ENCODE assay signal across 8 mouse cellular contexts in genomic region chr15:89182842-89183241, GRCm38 (mm10). TPM values are rescaled to one million over a fixed set of nuclear protein-coding genes. Genes with fewer than 3 reads are reported as not detected.
DNase-seq lines count a peak whose midpoint lies in the region; ATAC-seq lines count a peak whose summit lies in the region.
"Had no signal": no experiment of that assay in that cellular context is flagged by ENCODE, and none has a peak within 500 bp of the region (broad histone marks: within the 10 kb centered on the region; RNA-seq: fewer than 3 reads in every experiment).

No protein-coding gene starts in this region.

- no peak for DNase-seq in heart, postnatal 25 days (ENCODE audit: low spot score)
- DNase-seq in lung, postnatal 36 days: no peak
- no peak for DNase-seq in thymus, postnatal 14 days
- DNase-seq: liver, embryonic 13.5 days had no signal

- no peaks in the 10 kb centered on the region for H3K27me3 ChIP-seq in heart, embryonic 15.5 days
- no peaks in the 10 kb centered on the region for H3K27me3 ChIP-seq in lung, embryonic 16.5 days (ENCODE audit: control insufficient read depth, insufficient read depth, low read depth, low read length)
- H3K27me3 ChIP-seq in forebrain, embryonic 15.5 days: no peaks in the 10 kb centered on the region
- H3K27me3 ChIP-seq in midbrain, embryonic 12.5 days: no peaks in the 10 kb centered on the region

- 70% methylated on average over 5 of the region's 5 CpGs for WGBS in heart, embryonic 15.5 days
- 69% methylated on average over 5 of the region's 5 CpGs for WGBS in lung, embryonic 16.5 days
- WGBS in forebrain, embryonic 15.5 days: 64% methylated on average over 5 of the region's 5 CpGs
- WGBS in midbrain, embryonic 12.5 days: 79% methylated on average over 5 of the region's 5 CpGs

- no peaks in the 10 kb centered on the region for H3K9me3 ChIP-seq in heart, embryonic 15.5 days (replicated peaks)
- no peaks in the 10 kb centered on the region for H3K9me3 ChIP-seq in lung, embryonic 16.5 days (ENCODE audit: control insufficient read depth, low read length)
- no peaks in the 10 kb centered on the region for H3K9me3 ChIP-seq in forebrain, embryonic 15.5 days
- H3K9me3 ChIP-seq in midbrain, embryonic 12.5 days: no peaks in the 10 kb centered on the region
- H3K9me3 ChIP-seq: liver, embryonic 13.5 days had no signal

- no peak overlapping the region for H3K4me2 ChIP-seq in heart, embryonic 15.5 days
- H3K4me2 ChIP-seq in lung, embryonic 16.5 days (ENCODE audit: low read depth, low read length): 0 out of 2 replicates have a peak overlapping the region, but pooled peaks have one; percentile 5
- no peak overlapping the region for H3K4me2 ChIP-seq in forebrain, embryonic 15.5 days (replicated peaks)
- no peak overlapping the region for H3K4me2 ChIP-seq in midbrain, embryonic 12.5 days (replicated peaks)
- H3K4me2 ChIP-seq: liver, embryonic 13.5 days had no signal

- intact Hi-C loops in heart, postnatal 25 days (cut with DNase I): no loop called here

- peak overlapping the region; percentile 92 for H3K27ac ChIP-seq in heart, embryonic 15.5 days
- peak overlapping the region; percentile 73 for H3K27ac ChIP-seq in lung, embryonic 16.5 days (ENCODE audit: low read length)
- H3K27ac ChIP-seq in forebrain, embryonic 15.5 days (replicated peaks): peak overlapping the region; percentile 63
- H3K27ac ChIP-seq in midbrain, embryonic 12.5 days (replicated peaks): peak overlapping the region; percentile 60; the same call in 1 of the 2 replicates
- H3K27ac ChIP-seq: liver, embryonic 13.5 days had no signal

- H3K36me3 ChIP-seq in heart, embryonic 15.5 days: peaks cover 5% of the 10 kb centered on the region; the same call in 1 of the 2 replicates
- H3K36me3 ChIP-seq in lung, embryonic 16.5 days (ENCODE audit: control insufficient read depth, insufficient read depth, low read length): no peaks in the 10 kb centered on the region
- H3K36me3 ChIP-seq in forebrain, embryonic 15.5 days: peaks cover 11% of the 10 kb centered on the region
- H3K36me3 ChIP-seq in midbrain, embryonic 12.5 days: peaks cover 31% of the 10 kb centered on the region

- H3K9ac ChIP-seq in heart, embryonic 15.5 days: no peak overlapping the region
- no peak overlapping the region for H3K9ac ChIP-seq in lung, embryonic 16.5 days (ENCODE audit: low read length)
- no peak overlapping the region for H3K9ac ChIP-seq in forebrain, embryonic 15.5 days (replicated peaks)
- no peak overlapping the region for H3K9ac ChIP-seq in midbrain, embryonic 12.5 days (replicated peaks)
- H3K9ac ChIP-seq: liver, embryonic 13.5 days had no signal

- no peak for ATAC-seq in heart, embryonic 15.5 days (replicated peaks; ENCODE audit: insufficient number of reproducible peaks, insufficient read depth, low FRiP score, low read depth)
- no peak for ATAC-seq in lung, embryonic 16.5 days (ENCODE audit: low read depth)
- ATAC-seq in forebrain, embryonic 15.5 days (replicated peaks): no peak
- ATAC-seq in midbrain, embryonic 12.5 days (ENCODE audit: low FRiP score, low read depth): no peak

- no peak overlapping the region for H3K4me3 ChIP-seq in heart, embryonic 15.5 days
- no peak overlapping the region for H3K4me3 ChIP-seq in lung, embryonic 16.5 days (ENCODE audit: low read length)
- H3K4me3 ChIP-seq in forebrain, embryonic 15.5 days: no peak overlapping the region
- no peak overlapping the region for H3K4me3 ChIP-seq in midbrain, embryonic 12.5 days
- H3K4me3 ChIP-seq: liver, embryonic 13.5 days had no signal

- peaks cover 38% of the 10 kb centered on the region for H3K4me1 ChIP-seq in heart, embryonic 15.5 days (replicated peaks)
- H3K4me1 ChIP-seq in lung, embryonic 16.5 days (replicated peaks; ENCODE audit: control insufficient read depth, insufficient read depth, low read length): peaks cover 26% of the 10 kb centered on the region
- peaks cover 66% of the 10 kb centered on the region for H3K4me1 ChIP-seq in forebrain, embryonic 15.5 days
- H3K4me1 ChIP-seq in midbrain, embryonic 12.5 days: peaks cover 58% of the 10 kb centered on the region

RNA-seq across cellular contexts. Expression of gene Plxnb2, which starts 2.3 kb away (rescaled TPM):
- polyA plus RNA-seq in heart, embryonic 15.5 days (2015; fragmentation: Nextera tagmentation; extraction: Ambion mirVana): 76.5 and 109 TPM in 2 replicates
- total RNA-seq in heart, postnatal 25 days (2021): 10 to 100 TPM; 81.5 to 86.1 TPM
- 134 and 139 TPM in 2 replicates for polyA plus RNA-seq in lung, embryonic 16.5 days (2015; fragmentation: Nextera tagmentation; extraction: Ambion mirVana)
- 113 and 118 TPM in 2 replicates for polyA plus RNA-seq in forebrain, embryonic 15.5 days (2015; fragmentation: Nextera tagmentation; extraction: Ambion mirVana)
- polyA plus RNA-seq in midbrain, embryonic 12.5 days (2016; fragmentation: Nextera tagmentation; extraction: Ambion mirVana): 164 and 170 TPM in 2 replicates

RNA-seq across cellular contexts. Expression of gene Dennd6b, which starts 13.5 kb away (rescaled TPM):
- 15.3 and 18.2 TPM in 2 replicates for polyA plus RNA-seq in heart, embryonic 15.5 days (2015; fragmentation: Nextera tagmentation; extraction: Ambion mirVana)
- total RNA-seq in heart, postnatal 25 days (2021): 1 to 10 TPM; 8.4 to 8.7 TPM
- 12.2 and 12.5 TPM in 2 replicates for polyA plus RNA-seq in lung, embryonic 16.5 days (2015; fragmentation: Nextera tagmentation; extraction: Ambion mirVana)
- 58.5 and 62.2 TPM in 2 replicates for polyA plus RNA-seq in forebrain, embryonic 15.5 days (2015; fragmentation: Nextera tagmentation; extraction: Ambion mirVana)
- 53.3 and 58.6 TPM in 2 replicates for polyA plus RNA-seq in midbrain, embryonic 12.5 days (2016; fragmentation: Nextera tagmentation; extraction: Ambion mirVana)

RNA-seq across cellular contexts. Expression of gene Ppp6r2, which starts 28.5 kb away (rescaled TPM):
- 18.6 and 22.7 TPM in 2 replicates for polyA plus RNA-seq in heart, embryonic 15.5 days (2015; fragmentation: Nextera tagmentation; extraction: Ambion mirVana)
- total RNA-seq in heart, postnatal 25 days (2021): 10 to 100 TPM; 63.4 to 65.0 TPM
- polyA plus RNA-seq in lung, embryonic 16.5 days (2015; fragmentation: Nextera tagmentation; extraction: Ambion mirVana): 25.7 and 26.4 TPM in 2 replicates
- polyA plus RNA-seq in forebrain, embryonic 15.5 days (2015; fragmentation: Nextera tagmentation; extraction: Ambion mirVana): 79.8 and 83.6 TPM in 2 replicates
- 63.7 and 68.5 TPM in 2 replicates for polyA plus RNA-seq in midbrain, embryonic 12.5 days (2016; fragmentation: Nextera tagmentation; extraction: Ambion mirVana)

RNA-seq across cellular contexts. Expression of gene Mapk11, which starts 33.4 kb away (rescaled TPM):
- 3.1 and 4.1 TPM in 2 replicates for polyA plus RNA-seq in heart, embryonic 15.5 days (2015; fragmentation: Nextera tagmentation; extraction: Ambion mirVana)
- total RNA-seq in heart, postnatal 25 days (2021): 1 to 10 TPM; 1.4 to 2.1 TPM
- 9.6 and 10.3 TPM in 2 replicates for polyA plus RNA-seq in lung, embryonic 16.5 days (2015; fragmentation: Nextera tagmentation; extraction: Ambion mirVana)
- polyA plus RNA-seq in forebrain, embryonic 15.5 days (2015; fragmentation: Nextera tagmentation; extraction: Ambion mirVana): 42.8 and 42.9 TPM in 2 replicates
- polyA plus RNA-seq in midbrain, embryonic 12.5 days (2016; fragmentation: Nextera tagmentation; extraction: Ambion mirVana): 45.7 and 50.2 TPM in 2 replicates

RNA-seq across cellular contexts. Expression of gene Mapk12, which starts 42.3 kb away (rescaled TPM):
- 16.0 and 19.1 TPM in 2 replicates for polyA plus RNA-seq in heart, embryonic 15.5 days (2015; fragmentation: Nextera tagmentation; extraction: Ambion mirVana)
- 10 to 100 TPM; 20.1 to 22.3 TPM for total RNA-seq in heart, postnatal 25 days (2021)
- 12.2 and 13.9 TPM in 2 replicates for polyA plus RNA-seq in lung, embryonic 16.5 days (2015; fragmentation: Nextera tagmentation; extraction: Ambion mirVana)
- polyA plus RNA-seq in forebrain, embryonic 15.5 days (2015; fragmentation: Nextera tagmentation; extraction: Ambion mirVana): 5.5 and 5.8 TPM in 2 replicates
- 14.5 and 20.1 TPM in 2 replicates for polyA plus RNA-seq in midbrain, embryonic 12.5 days (2016; fragmentation: Nextera tagmentation; extraction: Ambion mirVana)
